Mouse (Mus musculus) CH12.LX (cell line): ENCODE results near the gene Fnbp1. TPM values are rescaled to one million over a fixed set of nuclear protein-coding genes. Genes with fewer than 3 reads are reported as not detected.

Experiments used
- DNase-seq: peaks from one replicate; pipeline ENCODE4 v3.0.0-alpha.2; 2013; ENCODE audit errors: extremely low read depth
- H3K27ac ChIP-seq: 2 replicates; pipeline ENCODE4 v1.5.1; 2012; ENCODE audit warnings: low read depth, mild to moderate bottlenecking, control low read depth, moderate library complexity; ENCODE audit not compliant: insufficient read depth
- H3K27me3 ChIP-seq: replicated peaks from 2 replicates; pipeline ENCODE3; 2012; ENCODE audit warnings: inconsistent platforms
- H3K36me3 ChIP-seq, 2 experiments: replicated peaks in 1 of 2; 2 replicates each; pipeline versions ENCODE3 to v1.6.1; 2012; ENCODE audit warnings: inconsistent platforms in 1 of 2, low read length in 1 of 2, mild to moderate bottlenecking in 1 of 2, mixed read lengths in 1 of 2, moderate library complexity in 1 of 2; ENCODE audit not compliant: control insufficient read depth in 1 of 2, insufficient read depth in 1 of 2
- H3K4me1 ChIP-seq, 2 experiments: 2 replicates each; pipeline ENCODE4 v1.6.1; 2012; ENCODE audit warnings: inconsistent platforms in 1 of 2, moderate library complexity in 1 of 2; ENCODE audit not compliant: insufficient read depth in 2 of 2, control insufficient read depth in 1 of 2
- H3K4me2 ChIP-seq: 2 replicates; pipeline ENCODE4 v1.6.1; 2012; ENCODE audit warnings: low read depth, mild to moderate bottlenecking, control low read depth; ENCODE audit not compliant: poor library complexity, insufficient read depth, severe bottlenecking
- H3K4me3 ChIP-seq, 3 experiments: fragments of 150-350 bp in 1 of 3; sonication (generic) in 1 of 3; replicated peaks in 1 of 3; 2 replicates each; pipeline versions ENCODE3 to v1.5.1; 2011 to 2012; ENCODE audit warnings: low read depth in 2 of 3, low read length in 2 of 3, mild to moderate bottlenecking in 2 of 3, moderate library complexity in 2 of 3, control low read depth in 1 of 3, improper control_type of control experiment in 1 of 3, inconsistent platforms in 1 of 3, mixed read lengths in 1 of 3; ENCODE audit not compliant: poor library complexity in 1 of 3
- H3K79me2 ChIP-seq: replicated peaks from 2 replicates; pipeline ENCODE4 v1.6.1; 2012; ENCODE audit warnings: mild to moderate bottlenecking, moderate library complexity; ENCODE audit not compliant: control insufficient read depth, poor library complexity, insufficient read depth, severe bottlenecking; ENCODE audit errors: extremely low read depth
- H3K9ac ChIP-seq: 2 replicates; pipeline ENCODE4 v1.6.1; 2012; ENCODE audit warnings: low read depth, mild to moderate bottlenecking, control low read depth, moderate library complexity; ENCODE audit not compliant: insufficient read depth
- H3K9me3 ChIP-seq: replicated peaks from 2 replicates; pipeline ENCODE3; 2012; ENCODE audit warnings: low read length, inconsistent platforms, mixed read lengths
- CHD1 ChIP-seq: IDR thresholded peaks from 2 replicates; pipeline ENCODE4 v1.6.1; 2012; ENCODE audit warnings: low read depth, low read length, improper control_type of control experiment, inconsistent platforms
- E2F4 ChIP-seq: IDR thresholded peaks from 2 replicates; pipeline ENCODE4 v1.6.1; 2011; ENCODE audit warnings: low read depth, low read length, improper control_type of control experiment; ENCODE audit not compliant: insufficient replicate concordance
- ELF1 ChIP-seq: IDR thresholded peaks from 2 replicates; pipeline ENCODE4 v1.6.1; 2014; ENCODE audit warnings: low read depth, mild to moderate bottlenecking, inconsistent platforms, low read length, improper control_type of control experiment
- EP300 ChIP-seq: IDR thresholded peaks from 2 replicates; pipeline ENCODE4 v1.6.1; 2011; ENCODE audit warnings: low read length, improper control_type of control experiment
- GABPA ChIP-seq: IDR thresholded peaks from 2 replicates; pipeline ENCODE4 v1.6.1; 2012; ENCODE audit warnings: low read depth, low read length, improper control_type of control experiment, inconsistent platforms; ENCODE audit not compliant: insufficient replicate concordance
- IRF4 ChIP-seq: IDR thresholded peaks from 2 replicates; pipeline ENCODE4 v1.6.1; 2014; ENCODE audit warnings: low read depth, mild to moderate bottlenecking, inconsistent platforms, low read length, improper control_type of control experiment
- JUN ChIP-seq: IDR thresholded peaks from 2 replicates; pipeline ENCODE4 v1.6.1; 2011; ENCODE audit warnings: low read depth, mild to moderate bottlenecking, low read length, improper control_type of control experiment, moderate library complexity; ENCODE audit not compliant: insufficient read depth
- JUND ChIP-seq: conservative IDR thresholded peaks from 2 replicates; pipeline ENCODE4 v1.6.1; 2011; ENCODE audit warnings: low read depth, low read length, improper control_type of control experiment
- MAFK ChIP-seq: IDR thresholded peaks from 2 replicates; pipeline ENCODE4 v1.6.1; 2011; ENCODE audit warnings: low read length, improper control_type of control experiment; ENCODE audit not compliant: insufficient replicate concordance
- MAX ChIP-seq: IDR thresholded peaks from 2 replicates; pipeline ENCODE4 v1.6.1; 2011; ENCODE audit warnings: low read length, improper control_type of control experiment
- MEF2A ChIP-seq: IDR thresholded peaks from 2 replicates; pipeline ENCODE4 v1.6.1; 2014; ENCODE audit warnings: low read depth, mild to moderate bottlenecking, inconsistent platforms, low read length, improper control_type of control experiment, borderline replicate concordance
- MXI1 ChIP-seq: IDR thresholded peaks from 2 replicates; pipeline ENCODE4 v1.6.1; 2011; ENCODE audit warnings: mild to moderate bottlenecking, low read depth, low read length, improper control_type of control experiment
- MYC ChIP-seq: IDR thresholded peaks from 2 replicates; pipeline ENCODE4 v1.6.1; 2011; ENCODE audit warnings: low read depth, mild to moderate bottlenecking, improper control_type of control experiment, low read length
- NELFE ChIP-seq: IDR thresholded peaks from 2 replicates; pipeline ENCODE4 v1.6.1; 2011; ENCODE audit warnings: low read depth, low read length, improper control_type of control experiment
- PAX5 ChIP-seq: IDR thresholded peaks from 2 replicates; pipeline ENCODE4 v1.6.1; 2012; ENCODE audit warnings: low read length, inconsistent platforms, mixed read lengths
- POLR2AphosphoS2 ChIP-seq: IDR thresholded peaks from 2 replicates; pipeline ENCODE4 v1.6.1; 2011; ENCODE audit warnings: low read depth, low read length, improper control_type of control experiment
- SIN3A ChIP-seq: IDR thresholded peaks from 2 replicates; pipeline ENCODE4 v1.6.1; 2012; ENCODE audit warnings: low read length, improper control_type of control experiment, inconsistent platforms
- SMC3 ChIP-seq: IDR thresholded peaks from 2 replicates; pipeline ENCODE4 v1.6.1; 2011; ENCODE audit warnings: low read depth, low read length, improper control_type of control experiment
- TBP ChIP-seq: conservative IDR thresholded peaks from 2 replicates; pipeline ENCODE4 v1.6.1; 2011; ENCODE audit warnings: low read depth, low read length, improper control_type of control experiment
- TCF12 ChIP-seq: IDR thresholded peaks from 2 replicates; pipeline ENCODE4 v1.6.1; 2014; ENCODE audit warnings: low read depth, mild to moderate bottlenecking, inconsistent platforms, low read length, improper control_type of control experiment
- UBTF ChIP-seq: IDR thresholded peaks from 2 replicates; pipeline ENCODE4 v1.6.1; 2012; ENCODE audit warnings: low read depth, mild to moderate bottlenecking, inconsistent platforms, low read length, improper control_type of control experiment, moderate library complexity
- USF1 ChIP-seq: IDR thresholded peaks from 2 replicates; pipeline ENCODE4 v1.6.1; 2014; ENCODE audit warnings: low read depth, mild to moderate bottlenecking, inconsistent platforms, low read length, improper control_type of control experiment
- USF2 ChIP-seq: conservative IDR thresholded peaks from 2 replicates; pipeline ENCODE4 v1.6.1; 2011; ENCODE audit warnings: low read depth, low read length, improper control_type of control experiment
- ZC3H11A ChIP-seq: IDR thresholded peaks from 2 replicates; pipeline ENCODE4 v1.6.1; 2012; ENCODE audit warnings: low read depth, mild to moderate bottlenecking, inconsistent platforms, low read length, improper control_type of control experiment
- ZMIZ1 ChIP-seq: IDR thresholded peaks from 2 replicates; pipeline ENCODE4 v1.6.1; 2012; ENCODE audit warnings: low read depth, mild to moderate bottlenecking, inconsistent platforms, low read length, improper control_type of control experiment
- ZNF384 ChIP-seq: IDR thresholded peaks from 2 replicates; pipeline ENCODE4 v1.6.1; 2012; ENCODE audit warnings: low read depth, low read length, improper control_type of control experiment, inconsistent platforms
- dilution Hi-C: fragments of 300-500 bp; cut with MboI; formaldehyde crosslinking; loops from 2 replicates; pipeline ENCODE4 v1.14.3; 2020; ENCODE audit warnings: low sequenced_read_pairs; ENCODE audit not compliant: extremely low pct_unique_long_range_greater_than_20kb, extremely low pct_ligation_motif_present
- in situ Hi-C: fragments of 300-500 bp; cut with MboI; formaldehyde crosslinking; loops from 3 replicates; pipeline ENCODE4 v1.14.3; 2019; ENCODE audit warnings: low sequenced_read_pairs, low pct_ligation_motif_present, low pct_unique_long_range_greater_than_20kb, mixed read lengths
- polyA plus RNA-seq: library from polyadenylated mRNA; unstranded; fragments of >175 nt; gene quantifications from 2 replicates; pipeline ENCODE4 v1.2.1, GENCODE M21; 2012; ENCODE audit warnings: low read depth; ENCODE audit not compliant: insufficient read length
- total RNA-seq, 2 experiments: library from RNA; depleted of rRNA; stranded (reverse); fragments of 300-350 nt in 1 of 2; fragments of >200 nt in 1 of 2; gene quantifications; 2 replicates each; pipeline ENCODE4 v1.2.3; 2012 to 2014

The Fnbp1 gene
- total and polyA plus RNA-seq, 3 experiments, result 29.6 to 133 (median 50.5) TPM

DNA sequence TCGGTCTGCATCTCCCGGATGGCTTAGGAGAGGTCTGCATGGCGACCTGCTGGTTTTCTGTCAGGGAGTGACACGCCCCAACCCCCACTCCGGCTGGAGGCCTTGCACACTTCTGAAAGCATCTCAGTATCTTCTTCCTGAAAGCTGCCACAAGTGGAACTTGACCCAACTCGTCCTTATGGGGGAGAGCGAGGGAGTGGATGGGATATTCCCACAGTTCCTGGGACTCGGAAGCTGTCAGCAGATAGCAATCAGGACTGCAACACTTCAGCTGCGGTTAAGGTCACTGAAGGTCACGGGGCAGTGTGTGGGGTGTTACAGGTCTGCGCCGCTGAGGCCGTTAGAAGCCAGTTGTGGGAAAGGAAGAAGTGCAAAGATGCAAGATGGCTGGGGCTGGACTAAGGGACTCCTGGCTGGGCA lies 6.3 kb downstream of the Fnbp1 start (continued):
- TF ChIP-seq USF2 (no peak), SIN3A (no peak; the same call in 1 of the 2 replicates), USF1 (no peak), MAX (no peak)

GRCm38 (mm10) chr2:31133981-31134380 lies 7.8 kb downstream of the Fnbp1 start:
- no peak for DNase-seq
- peaks cover 0 to 49% of the 10 kb centered on the region in 2 experiments for H3K36me3 ChIP-seq
- H3K9me3 ChIP-seq, result no peaks in the 10 kb centered on the region
- no peak overlapping the region for H3K9ac ChIP-seq
- H3K4me3 ChIP-seq, result no peak overlapping the region
- no peak for TF ChIP-seq MXI1
- no peak for TF ChIP-seq SMC3
- TF ChIP-seq POLR2AphosphoS2, result no peak
- no peak for TF ChIP-seq ZNF384
- no peak for TF ChIP-seq CHD1
- no peak for TF ChIP-seq ZMIZ1
- TF ChIP-seq GABPA, result no peak
- no peak for TF ChIP-seq USF1
- no peak for TF ChIP-seq IRF4
- no peak for TF ChIP-seq PAX5
- TF ChIP-seq UBTF, result no peak
- TF ChIP-seq E2F4, result no peak
- no peak for TF ChIP-seq TBP
- dilution Hi-C loops (no loop called here), in situ Hi-C loops (loop anchor here (5.0 kb wide), 1 partner anchor 37 kb away; no protein-coding TSS in a partner anchor)
- no peaks in the 10 kb centered on the region for H3K27me3 ChIP-seq
- no peak overlapping the region for H3K4me2 ChIP-seq
- peaks cover 98% of the 10 kb centered on the region for H3K79me2 ChIP-seq
- H3K4me1 ChIP-seq, result peaks cover 35 to 90% of the 10 kb centered on the region in 2 experiments
- H3K27ac ChIP-seq, result no peak overlapping the region

DNA sequence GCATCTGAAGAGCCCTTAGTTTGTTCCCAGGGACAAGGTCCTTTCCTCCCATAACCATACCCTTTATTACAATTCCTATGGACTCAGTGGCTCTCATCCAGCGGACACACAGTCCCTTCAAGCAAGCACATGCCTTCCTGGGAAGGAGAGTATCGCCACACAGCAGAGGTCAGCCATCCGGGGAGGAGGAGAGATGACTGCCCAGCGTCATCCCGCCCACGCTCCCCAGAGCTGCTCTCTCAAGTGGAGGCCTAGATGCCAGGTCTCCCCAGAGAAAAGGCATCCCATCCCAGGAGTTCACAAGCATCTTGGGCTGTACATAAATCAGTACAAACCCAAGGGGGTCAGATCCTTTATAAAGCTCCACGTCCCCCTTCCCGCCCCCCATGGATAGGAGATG lies 9.1 kb downstream of the Fnbp1 start:
- no peak overlapping the region for H3K9ac ChIP-seq
- H3K4me1 ChIP-seq, result peaks cover 42 to 97% of the 10 kb centered on the region in 2 experiments
- H3K4me3 ChIP-seq, result no peak overlapping the region
- H3K79me2 ChIP-seq, result peaks cover 99% of the 10 kb centered on the region
- H3K27ac ChIP-seq, result no peak overlapping the region
- no peak overlapping the region for H3K4me2 ChIP-seq
- TF ChIP-seq EP300, result no peak
- no peak for TF ChIP-seq TCF12
- no peak for TF ChIP-seq TBP
- TF ChIP-seq JUND, result no peak
- TF ChIP-seq GABPA, result no peak
- TF ChIP-seq ZC3H11A, result no peak
- TF ChIP-seq SIN3A, result no peak
- TF ChIP-seq POLR2AphosphoS2, result no peak
- TF ChIP-seq CHD1, result no peak
- no peak for TF ChIP-seq NELFE
- TF ChIP-seq SMC3, result no peak
- TF ChIP-seq JUN, result no peak
- no peak for TF ChIP-seq MEF2A
- no peak for TF ChIP-seq UBTF
- no peak for TF ChIP-seq MAFK
- no peak for TF ChIP-seq MYC
- TF ChIP-seq ELF1, result no peak
- peaks cover 0 to 61% of the 10 kb centered on the region in 2 experiments for H3K36me3 ChIP-seq
- DNase-seq, result no peak
- dilution Hi-C loops, result no loop called here
- in situ Hi-C loops, result loop anchor here (5.0 kb wide), 1 partner anchor 35 kb away; no protein-coding TSS in a partner anchor
- no peaks in the 10 kb centered on the region for H3K27me3 ChIP-seq
- no peaks in the 10 kb centered on the region for H3K9me3 ChIP-seq
